Mouse (Mus musculus) granulocyte monocyte progenitor cell, adult 5-6 weeks (primary cell): ENCODE data around the gene Rhox3f. TPM values are rescaled to one million over a fixed set of nuclear protein-coding genes. Genes with fewer than 3 reads are reported as not detected.
"Not testable (repeated sequence)": the region's sequence is repeated elsewhere in the genome, so short reads cannot be mapped to it uniquely, and the experiment has no call there.

Source experiments
- ATAC-seq: replicated peaks from 2 replicates; pipeline ENCODE4 v1.8.0; 2016; ENCODE audit warnings: mild to moderate bottlenecking, moderate TSS enrichment, inconsistent platforms; ENCODE audit not compliant: poor library complexity, severe bottlenecking
- total RNA-seq, 2 experiments: library from RNA; stranded (forward) in 1 of 2; stranded (reverse) in 1 of 2; fragments of 200-712, 200-1000 nt in 1 of 2; fragments of >200 nt in 1 of 2; fragmentation: Nextera tagmentation in 1 of 2; gene quantifications; 2 replicates each; pipeline ENCODE4 v1.2.3; 2014 to 2017

Gene Rhox3f
- total RNA-seq (2014; fragmentation: Nextera tagmentation), result not detected in 2 replicates
- total RNA-seq (2017), result not detected in 2 replicates

- not testable (repeated sequence) for ATAC-seq
Observed at GRCm38 (mm10) chrX:37580692-37581091, at the start of gene Rhox3f. Gene Rhox3f (plus strand): TSS chrX:37580992.

GRCm38 (mm10) chrX:37541719-37542118 lies 39.1 kb upstream of the Rhox3f start, which contains the start of gene Rhox3e:
Gene Rhox3e (plus strand): TSS chrX:37542019.
- not testable (repeated sequence) for ATAC-seq

- ATAC-seq, result not testable (repeated sequence)
Observed at GRCm38 (mm10) chrX:37557112-37557511, 23.7 kb upstream of the Rhox3f start, which contains the start of gene Rhox4e. Gene Rhox4e (plus strand): TSS chrX:37557412.

GRCm38 (mm10) chrX:37571105-37571504 lies 9.7 kb upstream of the Rhox3f start, which contains the start of gene Rhox2f:
Gene Rhox2f (plus strand): TSS chrX:37571405.
- ATAC-seq, result not testable (repeated sequence)

GRCm38 (mm10) chrX:37572638-37573037 lies 8.2 kb upstream of the Rhox3f start:
- not testable (repeated sequence) for ATAC-seq

- ATAC-seq, result not testable (repeated sequence)
Observed at GRCm38 (mm10) chrX:37607604-37608003, 26.8 kb downstream of the Rhox3f start, which contains the start of gene Rhox4f. Gene Rhox4f (minus strand): TSS chrX:37607704.

- not testable (repeated sequence) for ATAC-seq
Observed at GRCm38 (mm10) chrX:37628512-37628911, 47.7 kb downstream of the Rhox3f start, which contains the start of gene Rhox3g. Gene Rhox3g (minus strand): TSS chrX:37628612.

Other genes with a start within 250 kb of the Rhox3f start
- not detected in 2 replicates for gene Rhox3a2, start 201.0 kb upstream of the Rhox3f start, total RNA-seq (2014; fragmentation: Nextera tagmentation)
- gene Rhox3a2, start 201.0 kb upstream of the Rhox3f start, total RNA-seq (2017), result not detected in 2 replicates
- not detected in 2 replicates for gene Rhox4a2, start 190.1 kb upstream of the Rhox3f start, total RNA-seq (2014; fragmentation: Nextera tagmentation)
- not detected in 2 replicates for gene Rhox4a2, start 190.1 kb upstream of the Rhox3f start, total RNA-seq (2017)
- gene Rhox2b, start 168.9 kb upstream of the Rhox3f start, total RNA-seq (2014; fragmentation: Nextera tagmentation), result not detected in 2 replicates
- gene Rhox2b, start 168.9 kb upstream of the Rhox3f start, total RNA-seq (2017), result not detected in 2 replicates
- not detected in 2 replicates for gene Rhox4b, start 148.5 kb upstream of the Rhox3f start, total RNA-seq (2014; fragmentation: Nextera tagmentation)
- not detected in 2 replicates for gene Rhox4b, start 148.5 kb upstream of the Rhox3f start, total RNA-seq (2017)
- not detected in 2 replicates for gene Rhox2c, start 127.3 kb upstream of the Rhox3f start, total RNA-seq (2014; fragmentation: Nextera tagmentation)
- gene Rhox2c, start 127.3 kb upstream of the Rhox3f start, total RNA-seq (2017), result not detected in 2 replicates
- gene Rhox3c, start 122.4 kb upstream of the Rhox3f start, total RNA-seq (2014; fragmentation: Nextera tagmentation), result not detected in 2 replicates
- gene Rhox3c, start 122.4 kb upstream of the Rhox3f start, total RNA-seq (2017), result not detected in 2 replicates
- not detected in 2 replicates for gene Rhox4c, start 100.7 kb upstream of the Rhox3f start, total RNA-seq (2014; fragmentation: Nextera tagmentation)
- not detected in 2 replicates for gene Rhox4c, start 100.7 kb upstream of the Rhox3f start, total RNA-seq (2017)
- gene Rhox2d, start 87.6 kb upstream of the Rhox3f start, total RNA-seq (2014; fragmentation: Nextera tagmentation), result not detected in 2 replicates
- gene Rhox2d, start 87.6 kb upstream of the Rhox3f start, total RNA-seq (2017), result not detected in 2 replicates
- gene Rhox4d, start 66.6 kb upstream of the Rhox3f start, total RNA-seq (2014; fragmentation: Nextera tagmentation), result not detected in 2 replicates
- not detected in 2 replicates for gene Rhox4d, start 66.6 kb upstream of the Rhox3f start, total RNA-seq (2017)
- not detected in 2 replicates for gene Rhox2e, start 50.5 kb upstream of the Rhox3f start, total RNA-seq (2014; fragmentation: Nextera tagmentation)
- not detected in 2 replicates for gene Rhox2e, start 50.5 kb upstream of the Rhox3f start, total RNA-seq (2017)
- gene Rhox3e, start 39.0 kb upstream of the Rhox3f start, total RNA-seq (2014; fragmentation: Nextera tagmentation), result not detected in 2 replicates
- not detected in 2 replicates for gene Rhox3e, start 39.0 kb upstream of the Rhox3f start, total RNA-seq (2017)
- not detected in 2 replicates for gene Rhox4e, start 23.6 kb upstream of the Rhox3f start, total RNA-seq (2014; fragmentation: Nextera tagmentation)
- not detected in 2 replicates for gene Rhox4e, start 23.6 kb upstream of the Rhox3f start, total RNA-seq (2017)
- not detected in 2 replicates for gene Rhox2f, start 9.6 kb upstream of the Rhox3f start, total RNA-seq (2014; fragmentation: Nextera tagmentation)
- gene Rhox2f, start 9.6 kb upstream of the Rhox3f start, total RNA-seq (2017), result not detected in 2 replicates
- gene Rhox4f, start 26.7 kb downstream of the Rhox3f start, total RNA-seq (2014; fragmentation: Nextera tagmentation), result not detected in 2 replicates
- gene Rhox4f, start 26.7 kb downstream of the Rhox3f start, total RNA-seq (2017), result not detected in 2 replicates
- not detected in 2 replicates for gene Rhox3g, start 47.6 kb downstream of the Rhox3f start, total RNA-seq (2014; fragmentation: Nextera tagmentation)
- not detected in 2 replicates for gene Rhox3g, start 47.6 kb downstream of the Rhox3f start, total RNA-seq (2017)
- gene Rhox2g, start 62.5 kb downstream of the Rhox3f start, total RNA-seq (2014; fragmentation: Nextera tagmentation), result not detected in 2 replicates
- gene Rhox2g, start 62.5 kb downstream of the Rhox3f start, total RNA-seq (2017), result not detected in 2 replicates
- not detected in 2 replicates for gene Rhox4g, start 70.3 kb downstream of the Rhox3f start, total RNA-seq (2014; fragmentation: Nextera tagmentation)
- not detected in 2 replicates for gene Rhox4g, start 70.3 kb downstream of the Rhox3f start, total RNA-seq (2017)
- not detected in 2 replicates for gene Rhox3h, start 87.8 kb downstream of the Rhox3f start, total RNA-seq (2014; fragmentation: Nextera tagmentation)
- gene Rhox3h, start 87.8 kb downstream of the Rhox3f start, total RNA-seq (2017), result not detected in 2 replicates
- gene Rhox2h, start 92.3 kb downstream of the Rhox3f start, total RNA-seq (2014; fragmentation: Nextera tagmentation), result not detected in 2 replicates
- gene Rhox2h, start 92.3 kb downstream of the Rhox3f start, total RNA-seq (2017), result not detected in 2 replicates
- not detected in 2 replicates for gene Rhox5, start 223.8 kb downstream of the Rhox3f start, total RNA-seq (2014; fragmentation: Nextera tagmentation)
- not detected in 2 replicates for gene Rhox5, start 223.8 kb downstream of the Rhox3f start, total RNA-seq (2017)
- gene Rhox6, start 245.9 kb downstream of the Rhox3f start, total RNA-seq (2014; fragmentation: Nextera tagmentation), result not detected in 2 replicates
- not detected in 2 replicates for gene Rhox6, start 245.9 kb downstream of the Rhox3f start, total RNA-seq (2017)